Mouse (Mus musculus): ENCODE measurements at regions not wholly inside any gene's neighbourhood (a gene's known extent, or its start where the extent isn't known, plus 50 kb on each side); places are given as distances from the start of the nearest gene placed in this dataset.

DNA sequence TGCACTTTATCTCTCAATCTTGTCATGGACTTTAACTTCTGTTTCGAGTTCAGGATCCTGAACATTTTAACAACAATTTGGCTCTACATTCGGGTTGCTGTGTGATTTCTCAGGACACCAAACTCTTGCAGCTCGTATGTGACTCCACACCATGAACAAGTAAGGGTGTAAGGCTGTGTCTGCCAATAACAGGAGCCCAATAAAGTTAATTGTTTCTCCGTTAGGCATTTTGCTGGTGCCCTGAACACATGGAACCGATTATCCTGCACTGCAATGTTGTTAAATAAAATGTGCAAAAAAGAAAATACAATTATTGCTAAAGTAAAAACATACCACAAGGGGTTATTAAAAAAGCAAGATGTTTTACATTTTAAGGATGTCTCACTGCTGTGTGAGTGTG, 497.2 kb downstream of the Kcnj2 start:
- DNase-seq (ENCODE audit: extremely low spot score, low read depth, low spot score), result peak; percentile 77

DNA sequence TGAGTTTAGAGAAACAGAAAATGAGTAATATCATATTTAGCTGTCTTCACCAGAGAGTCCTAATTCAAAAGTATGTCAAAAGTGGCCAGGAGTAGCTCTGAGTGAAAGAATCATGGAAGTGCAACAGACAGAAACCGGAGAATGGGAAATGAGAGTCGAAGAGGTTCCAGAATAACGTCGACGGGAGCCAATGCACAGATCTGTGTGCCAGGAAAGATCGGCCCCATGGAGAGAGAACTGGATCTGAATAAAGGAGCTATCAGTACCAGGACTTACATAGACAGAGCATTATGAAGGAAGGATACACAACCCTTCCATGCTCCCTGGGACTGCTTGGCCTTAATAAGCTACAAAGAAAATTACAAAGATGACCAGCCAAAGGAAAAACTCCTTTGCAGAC, 502.1 kb downstream of the Kcnj2 start:
- no peak for DNase-seq (ENCODE audit: extremely low spot score, low read depth, low spot score)

DNA sequence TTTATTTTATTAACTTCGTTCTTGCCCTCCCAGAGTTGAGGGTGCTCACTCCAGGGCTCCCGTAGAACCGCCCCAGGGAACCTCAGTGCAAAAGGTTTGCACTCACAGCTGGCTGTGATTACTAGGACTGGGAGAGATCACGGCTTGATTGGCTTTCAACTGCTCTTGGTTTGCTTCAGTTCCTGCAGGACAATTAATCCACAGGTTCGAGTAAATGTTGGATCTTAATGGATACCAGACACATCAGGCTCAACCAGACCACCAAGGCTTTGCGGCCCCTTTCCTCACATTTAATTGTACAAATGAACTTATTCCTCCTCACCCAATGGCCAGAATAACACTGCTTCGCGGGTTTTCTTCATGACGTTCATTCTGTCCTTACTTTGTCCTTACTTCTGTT, 502.9 kb downstream of the Kcnj2 start:
- no peak for DNase-seq (ENCODE audit: extremely low spot score, low read depth, low spot score)

DNA sequence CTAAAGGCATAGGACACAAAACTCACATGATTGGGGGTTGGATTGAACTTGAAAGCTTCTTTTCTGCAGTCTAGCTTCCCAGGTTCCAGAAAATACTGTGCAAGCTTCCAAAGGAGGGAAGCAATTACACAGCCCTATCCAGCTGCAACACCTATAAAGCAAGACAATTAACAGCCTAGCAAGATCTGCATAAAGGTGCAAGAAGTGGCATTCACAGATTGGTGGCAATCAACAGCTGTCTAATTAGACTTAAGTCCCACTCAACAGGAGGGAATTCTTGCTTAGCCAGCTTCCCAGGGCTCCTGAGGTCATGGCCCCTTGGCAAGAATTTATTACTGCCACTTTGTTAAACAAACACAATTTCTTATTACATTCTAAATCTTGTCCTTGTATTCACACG, 511.9 kb downstream of the Kcnj2 start:
- no peak for DNase-seq (ENCODE audit: extremely low spot score, low read depth, low spot score)

DNA sequence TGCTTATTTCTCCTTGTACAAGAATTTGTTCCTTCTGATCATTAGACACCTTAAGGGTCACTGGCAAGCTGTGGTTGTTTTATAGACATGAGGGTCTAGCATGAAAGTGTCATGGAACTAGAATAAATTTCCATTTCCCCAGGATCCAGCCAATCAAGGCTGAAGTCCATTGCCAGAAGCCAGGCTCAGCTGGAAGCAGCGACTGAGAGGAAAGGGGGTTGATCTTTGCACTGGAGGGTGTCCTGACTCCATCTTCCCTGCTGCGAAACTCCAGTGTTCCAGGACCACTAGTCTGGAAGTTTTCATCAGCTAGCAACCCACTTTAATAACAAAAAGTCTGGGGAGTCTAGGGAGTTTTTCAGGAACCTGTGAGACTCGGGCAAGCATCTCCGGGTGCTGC, 517.0 kb downstream of the Kcnj2 start:
- no peak for DNase-seq (ENCODE audit: extremely low spot score, low read depth, low spot score)

DNA sequence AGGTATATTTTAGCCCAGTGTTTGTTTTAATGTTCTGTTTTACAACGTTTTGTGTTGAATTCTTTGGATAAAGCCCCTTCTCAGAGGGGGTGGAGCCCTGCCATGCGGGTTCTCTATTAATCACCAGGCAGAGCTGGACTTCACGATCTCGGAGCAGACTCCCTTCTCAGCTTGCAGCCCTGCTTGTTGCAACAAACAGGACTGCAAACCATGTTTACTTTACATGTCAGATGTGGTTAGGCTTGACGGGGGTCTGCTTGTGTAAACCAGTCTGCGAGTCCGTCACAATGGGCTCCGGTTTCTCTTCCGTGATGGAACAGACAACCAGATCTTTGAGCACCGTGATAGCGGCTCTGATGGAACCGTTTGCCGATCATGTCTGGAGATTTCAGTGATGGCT, 517.6 kb downstream of the Kcnj2 start:
- no peak for DNase-seq (ENCODE audit: extremely low spot score, low read depth, low spot score)

DNA sequence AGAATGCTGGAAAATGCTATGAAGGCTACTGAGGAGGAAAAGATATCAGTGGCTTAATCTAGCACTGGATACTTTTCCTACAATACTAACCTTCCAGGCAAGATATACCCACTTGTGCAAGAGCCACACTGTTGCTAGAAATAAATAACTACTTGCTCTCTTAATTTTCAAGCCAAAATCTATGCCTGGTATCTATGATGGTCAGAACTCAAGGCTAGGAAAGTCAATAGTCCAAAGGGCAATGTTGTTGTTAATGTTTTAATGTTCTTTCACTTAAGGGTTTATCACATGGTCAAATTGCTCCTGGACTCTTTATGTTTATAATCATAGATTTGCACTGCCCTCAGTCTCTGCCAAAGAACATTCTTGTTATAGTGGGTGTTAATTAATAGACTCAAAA, 533.5 kb downstream of the Kcnj2 start:
- no peak for DNase-seq (ENCODE audit: extremely low spot score, low read depth, low spot score)

DNA sequence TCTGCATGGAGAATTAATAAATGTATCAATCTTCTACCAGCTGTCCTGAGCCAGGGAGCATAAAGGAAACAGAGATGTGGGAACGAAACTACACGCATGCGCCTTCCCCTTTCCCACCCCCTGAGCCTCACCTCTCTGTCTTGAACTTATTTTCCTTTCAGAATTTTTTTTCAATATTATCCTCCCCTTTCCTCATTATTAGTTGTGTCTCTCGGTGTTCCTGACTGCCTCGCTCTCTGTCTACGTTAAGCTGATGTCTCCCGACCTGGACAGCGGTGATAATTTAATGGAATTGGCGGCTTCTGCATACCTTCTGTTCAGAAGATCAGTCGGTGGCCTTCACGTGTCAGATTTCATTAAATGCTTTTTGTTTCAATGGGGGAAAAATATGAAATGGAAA, 539.2 kb downstream of the Kcnj2 start:
- no peak for DNase-seq (ENCODE audit: extremely low spot score, low read depth, low spot score)

DNA sequence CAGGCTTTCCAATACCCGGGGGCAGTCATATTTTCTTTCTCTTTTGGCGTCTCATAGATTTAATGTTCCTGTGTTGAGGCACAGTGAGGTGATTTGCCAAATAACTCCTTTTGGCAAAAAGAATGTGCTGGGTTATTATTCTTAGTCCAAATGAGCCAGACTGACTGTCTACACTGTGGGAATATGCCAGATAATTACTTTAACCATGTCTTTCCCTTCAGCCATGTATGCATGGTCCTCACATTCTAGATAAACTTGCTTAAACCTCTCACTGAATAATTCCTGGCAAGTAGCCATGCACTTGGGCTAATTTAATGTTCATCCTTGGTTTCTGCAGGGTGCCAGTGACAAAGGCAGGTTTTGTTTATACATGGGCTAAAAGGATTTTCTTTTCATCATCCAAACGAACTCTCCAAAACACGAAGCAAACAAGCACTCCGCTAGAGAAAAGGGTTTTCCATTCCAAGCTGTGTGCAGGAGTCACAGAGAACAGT, 544.6 kb downstream of the Kcnj2 start:
- DNase-seq (ENCODE audit: extremely low spot score, low read depth, low spot score), result no peak

DNA sequence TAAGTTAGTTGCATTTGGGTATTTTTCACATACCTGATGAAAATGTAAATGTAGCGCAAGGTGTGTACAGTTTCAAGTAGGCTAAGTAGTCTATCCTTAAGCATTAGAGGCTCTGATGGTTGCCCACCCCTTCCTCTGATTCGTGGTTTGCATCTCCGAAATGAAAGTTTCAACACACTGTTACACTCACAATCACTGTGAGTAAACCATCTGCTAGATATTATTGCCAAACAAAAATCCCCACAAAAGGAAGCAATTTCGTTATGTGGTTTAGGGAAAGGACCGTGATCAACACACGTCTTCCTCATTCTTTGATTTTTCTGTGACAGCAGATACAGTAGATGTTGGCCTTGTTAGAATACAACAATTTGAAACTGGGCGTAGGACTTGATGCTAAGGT, 577.6 kb downstream of the Kcnj2 start:
- no peak for DNase-seq (ENCODE audit: extremely low spot score, low read depth, low spot score)

DNA sequence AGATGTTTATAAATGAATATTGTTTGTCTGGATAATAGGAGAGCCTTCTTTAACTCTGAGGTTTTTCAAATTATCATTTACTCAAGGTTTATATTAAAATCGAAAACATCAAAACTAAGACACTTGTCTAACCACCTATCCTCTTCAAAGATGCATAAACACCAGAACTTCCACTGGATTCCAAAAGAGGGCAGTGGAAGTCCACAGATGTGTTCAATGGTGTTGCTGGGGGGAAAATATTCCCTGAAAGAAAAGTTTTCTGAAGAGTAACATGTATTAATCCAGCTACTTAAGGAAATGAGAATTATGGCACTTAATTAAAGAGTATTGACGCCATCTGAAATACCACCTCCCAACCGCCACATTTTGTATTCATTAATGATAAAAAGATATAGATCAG, 586.9 kb downstream of the Kcnj2 start:
- DNase-seq (ENCODE audit: extremely low spot score, low read depth, low spot score), result peak; percentile 57

DNA sequence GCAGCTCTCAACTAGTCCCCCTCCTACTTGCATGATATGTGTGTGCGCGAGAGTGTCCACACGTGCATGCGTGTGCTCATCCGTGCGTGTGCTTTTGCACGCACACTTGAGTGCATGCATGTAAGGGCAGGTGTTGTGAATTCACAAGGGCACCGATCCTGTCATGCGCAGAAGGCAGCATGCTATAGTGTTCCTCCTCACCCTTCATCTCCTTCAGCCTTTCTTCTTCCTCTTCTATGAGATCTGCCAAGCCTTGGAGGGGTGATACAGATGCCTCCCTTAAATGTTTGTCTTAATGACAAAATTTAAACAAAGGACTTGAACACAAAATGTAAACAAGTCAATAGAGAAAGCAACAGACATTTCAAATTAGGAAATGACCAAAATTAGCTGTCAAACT, 591.8 kb downstream of the Kcnj2 start:
- DNase-seq (ENCODE audit: extremely low spot score, low read depth, low spot score), result no peak

DNA sequence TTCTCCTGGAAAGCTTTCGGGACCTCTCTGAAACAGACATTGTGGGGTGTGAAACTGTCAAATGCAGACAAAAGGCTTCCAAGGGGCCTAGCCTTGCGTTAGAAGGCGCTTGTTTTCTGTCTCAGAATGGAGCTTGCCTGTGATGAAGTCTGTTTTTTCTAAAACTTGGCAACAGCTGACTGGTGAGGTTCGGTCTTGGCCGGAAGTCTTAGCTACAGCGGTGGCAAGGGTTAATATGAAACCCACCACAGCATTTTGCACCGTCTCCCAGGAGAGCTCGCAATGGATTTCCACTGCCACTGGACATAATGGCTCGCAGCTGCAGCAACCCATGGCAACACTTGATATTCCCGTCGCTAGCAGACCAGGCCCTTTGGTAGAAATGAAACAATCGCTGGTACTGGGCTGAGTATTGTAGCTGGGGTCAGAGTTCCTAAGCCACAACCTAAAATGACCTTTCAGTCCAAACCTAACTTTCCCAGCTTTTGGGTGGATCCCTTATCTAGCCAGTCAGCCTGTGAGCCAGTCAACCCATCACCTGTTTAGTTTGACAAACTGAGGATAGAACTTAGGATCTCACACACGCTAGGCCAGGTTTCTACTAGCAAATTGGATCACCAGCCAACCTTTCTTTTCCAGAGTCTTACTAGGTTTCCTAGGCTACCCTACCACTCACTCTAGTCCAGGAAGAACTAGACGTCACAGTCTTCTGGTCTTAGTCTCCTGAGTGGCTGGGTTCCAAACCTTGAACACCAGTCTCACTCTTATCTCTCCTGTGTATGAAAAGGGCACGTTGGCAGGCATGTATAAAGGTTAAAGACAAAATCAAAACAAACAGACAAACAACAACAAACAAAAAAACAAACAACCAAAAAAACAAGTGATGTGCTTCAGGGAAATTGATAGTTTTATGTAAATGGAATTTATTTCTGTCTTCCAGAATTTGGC, 592.7 kb downstream of the Kcnj2 start:
- DNase-seq (ENCODE audit: extremely low spot score, low read depth, low spot score), result no peak

DNA sequence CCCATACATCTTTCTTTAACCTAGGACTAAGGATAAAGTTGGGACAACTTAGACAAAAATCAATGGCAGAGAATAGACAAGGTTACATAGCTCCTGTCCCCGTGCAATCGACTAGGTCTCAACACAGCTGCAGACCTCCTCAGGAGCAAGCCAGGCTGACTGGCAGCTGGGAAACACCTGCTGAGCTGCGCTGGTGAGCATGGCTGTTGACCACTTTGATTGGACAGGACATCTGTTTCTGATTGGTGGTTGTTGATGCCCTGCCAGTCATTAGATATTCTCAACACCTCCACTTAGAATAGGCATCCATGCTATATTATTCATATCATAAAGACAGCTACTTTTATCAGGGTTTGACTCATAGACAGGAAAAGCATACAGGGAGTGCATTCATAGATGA, 597.3 kb downstream of the Kcnj2 start:
- no peak for DNase-seq (ENCODE audit: extremely low spot score, low read depth, low spot score)

DNA sequence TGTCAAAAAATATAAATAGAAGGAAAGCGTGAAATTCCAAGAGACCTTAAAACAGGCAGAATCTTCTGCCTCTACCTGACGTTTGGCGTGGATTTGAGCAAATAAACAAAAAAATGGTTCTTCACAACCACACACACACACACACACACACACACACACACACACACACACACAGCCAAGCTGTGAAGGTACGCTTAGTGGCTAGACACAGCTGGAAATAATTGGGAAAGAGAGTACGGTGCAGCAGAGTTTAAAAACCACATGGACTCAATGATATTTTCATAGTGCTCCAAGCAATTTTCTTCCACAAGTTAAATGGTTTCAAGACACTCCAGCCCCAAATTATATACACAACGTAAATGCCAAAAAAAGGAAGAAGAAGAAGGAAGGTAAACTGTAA, 600.4 kb downstream of the Kcnj2 start:
- no peak for DNase-seq (ENCODE audit: extremely low spot score, low read depth, low spot score)

DNA sequence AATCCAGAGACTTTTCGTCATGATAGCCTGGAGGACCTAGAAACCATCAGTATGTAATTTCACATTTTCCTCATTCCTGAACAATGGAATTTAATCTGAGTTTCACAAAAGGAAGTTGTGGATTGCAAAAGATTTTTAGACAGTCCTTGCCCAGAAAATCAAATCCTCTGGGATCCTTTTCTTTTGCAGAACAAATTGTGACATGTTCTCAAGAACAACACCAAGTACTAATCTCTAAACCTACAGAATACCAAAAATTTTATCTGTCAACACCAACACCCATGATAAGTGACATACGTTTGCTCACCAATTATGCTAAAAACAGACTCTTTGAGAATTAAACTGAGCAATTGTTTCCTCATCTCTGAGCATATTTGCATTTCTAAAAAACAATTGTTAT, 605.9 kb downstream of the Kcnj2 start:
- DNase-seq (ENCODE audit: extremely low spot score, low read depth, low spot score), result no peak

DNA sequence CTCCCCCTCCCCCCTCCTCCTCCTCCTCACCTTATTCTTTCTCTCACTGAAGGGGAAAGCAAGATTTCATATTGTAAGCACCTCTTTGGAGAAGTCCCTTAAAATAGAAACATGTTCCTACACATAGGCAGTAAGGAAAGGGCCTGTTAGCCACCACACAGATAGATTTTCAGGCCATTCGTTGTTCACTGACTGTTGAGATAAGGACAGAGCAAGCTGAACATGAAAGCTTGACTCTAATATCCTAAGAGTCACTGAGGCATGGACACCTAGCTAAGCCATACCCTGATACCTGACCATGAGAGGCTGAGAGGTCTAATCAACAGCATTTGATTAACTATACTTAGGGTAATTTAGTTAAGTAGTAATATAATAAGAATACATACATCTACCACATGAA, 609.7 kb downstream of the Kcnj2 start:
- no peak for DNase-seq (ENCODE audit: extremely low spot score, low read depth, low spot score)

DNA sequence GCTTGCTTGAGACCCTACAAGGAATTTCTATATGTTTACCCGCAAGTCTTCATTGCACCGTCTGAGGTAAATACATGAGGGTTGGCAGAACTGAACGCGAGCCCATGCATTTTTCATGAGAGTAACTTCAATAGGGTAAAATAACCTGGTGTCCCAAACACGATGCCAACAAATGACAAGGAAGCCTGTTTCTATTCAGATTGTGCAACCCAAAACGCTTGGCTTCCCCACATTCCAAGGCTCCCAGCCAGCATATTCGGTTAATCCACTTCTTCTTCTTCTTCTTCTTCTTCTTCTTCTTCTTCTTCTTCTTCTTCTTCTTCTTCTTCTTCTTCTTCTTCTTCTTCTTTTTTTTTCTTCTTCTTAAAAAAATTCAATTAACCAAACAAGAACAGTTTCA, 616.4 kb downstream of the Kcnj2 start:
- DNase-seq (ENCODE audit: extremely low spot score, low read depth, low spot score), result no peak

DNA sequence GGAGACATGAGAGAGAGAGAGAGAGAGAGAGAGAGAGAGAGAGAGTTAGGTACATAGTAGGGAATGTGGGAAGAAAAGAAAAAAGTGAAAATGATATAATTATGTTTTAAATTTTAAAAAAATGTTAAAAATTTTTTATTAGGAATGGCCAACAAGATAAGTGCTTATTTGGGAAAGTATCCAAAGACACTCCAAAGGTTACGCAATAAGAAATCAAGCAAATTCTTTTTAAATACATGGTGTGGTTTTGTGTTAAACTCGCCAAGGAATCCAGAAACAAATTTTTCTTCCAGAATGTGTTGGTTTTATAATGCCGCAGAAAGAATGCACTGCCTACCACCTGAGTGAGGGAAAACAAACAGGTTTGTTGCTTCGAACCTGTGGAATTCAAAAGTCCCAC, 617.9 kb downstream of the Kcnj2 start:
- no peak for DNase-seq (ENCODE audit: extremely low spot score, low read depth, low spot score)

DNA sequence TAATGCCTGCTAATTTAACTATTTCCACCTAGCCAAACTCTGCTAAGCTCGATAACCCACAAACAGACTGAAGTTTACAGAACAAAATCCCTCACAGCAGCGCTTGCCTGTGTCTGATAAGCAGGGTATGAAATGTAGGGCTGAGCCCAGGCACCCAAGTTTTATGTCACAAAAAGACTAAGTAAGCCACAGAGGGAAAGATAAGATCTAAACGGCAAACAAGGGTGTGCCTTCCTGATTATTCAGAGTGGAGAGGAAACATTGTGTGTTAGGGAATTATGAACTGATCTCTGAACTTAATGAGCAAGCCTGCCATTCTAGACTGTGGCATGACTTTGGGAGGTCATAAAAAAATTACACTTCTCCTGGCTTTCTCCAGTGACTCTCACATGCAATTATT, 621.8 kb downstream of the Kcnj2 start:
- no peak for DNase-seq (ENCODE audit: extremely low spot score, low read depth, low spot score)

DNA sequence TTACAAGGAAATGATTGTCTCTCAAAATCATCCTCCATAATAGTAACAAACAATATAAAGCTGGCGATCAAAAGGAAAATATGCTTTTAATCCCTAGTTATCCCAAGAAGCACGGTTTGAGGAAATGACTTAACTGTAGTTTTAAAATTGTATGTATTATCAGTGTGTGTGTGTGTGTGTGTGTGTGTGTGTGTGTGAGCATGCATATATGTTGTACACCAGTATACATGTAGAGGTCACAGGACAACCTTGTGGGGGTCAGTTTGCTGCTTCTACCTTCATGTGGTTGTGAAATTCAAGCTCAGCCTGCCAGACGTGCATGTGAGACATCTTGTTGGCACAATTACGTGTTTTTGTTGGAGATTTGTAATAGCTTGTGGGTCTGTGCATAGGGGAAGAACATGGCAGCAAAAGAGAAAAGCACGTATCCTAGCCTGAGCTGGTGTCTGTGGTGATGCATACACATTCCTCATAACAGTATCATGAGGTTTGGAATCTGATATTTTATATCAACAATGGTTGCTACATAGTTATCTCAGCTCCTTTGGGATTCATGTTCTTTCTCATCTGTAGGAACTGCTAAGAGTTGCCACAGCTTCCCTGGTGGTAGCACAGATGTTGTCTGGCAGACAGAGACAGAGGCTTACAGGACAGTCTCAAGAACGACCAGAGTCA, 622.4 kb downstream of the Kcnj2 start:
- no peak for DNase-seq (ENCODE audit: extremely low spot score, low read depth, low spot score)

DNA sequence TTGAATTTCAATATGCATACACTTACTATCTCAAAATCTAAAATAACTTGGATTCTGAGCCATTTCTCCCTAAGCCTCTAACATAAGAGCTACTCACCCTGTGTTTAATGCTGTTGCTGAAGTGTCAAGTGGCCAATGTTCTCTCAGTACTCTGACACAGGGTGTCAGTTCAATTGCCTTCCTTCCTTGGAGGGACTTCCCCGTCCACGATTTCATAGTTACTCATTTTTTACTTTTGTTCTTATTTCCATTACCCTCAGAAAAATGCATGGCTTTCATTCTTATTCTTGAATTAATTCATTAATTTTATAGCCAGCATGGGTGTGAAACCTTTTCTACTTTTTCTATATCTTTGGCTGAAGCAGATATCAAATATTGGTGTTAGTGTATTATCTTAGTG, 623.9 kb downstream of the Kcnj2 start:
- no peak for DNase-seq (ENCODE audit: extremely low spot score, low read depth, low spot score)

All from hindlimb bud, embryonic 11.5 days (tissue).